Mouse (Mus musculus): ENCODE data around the gene Gm49027. TPM values are rescaled to one million over a fixed set of nuclear protein-coding genes. Genes with fewer than 3 reads are reported as not detected.
A peak's percentile ranks its signal among the peaks of the same experiment; 100 is the strongest.

Gene Gm49027
- polyA plus RNA-seq, 1 experiment from 2014 or later, result 0.34 TPM

- H3K36me3 ChIP-seq (ENCODE audit: insufficient read depth, low read length), result peaks cover 44% of the 10 kb centered on the region
- TF ChIP-seq CTCF (IDR thresholded peaks at IDR 0.05; ENCODE audit: low read depth), result no peak
- no peaks in the 10 kb centered on the region for H3K4me1 ChIP-seq (replicated peaks; ENCODE audit: insufficient read depth, low read length)
- no peak overlapping the region for H3K27ac ChIP-seq
- H3K4me3 ChIP-seq (replicated peaks; ENCODE audit: low read depth, low read length), result no peak overlapping the region
- WGBS, result 93% methylated on average over 7 of the region's 7 CpGs
- ATAC-seq (replicated peaks; ENCODE audit: low FRiP score, low read depth) (no peak), DNase-seq (ENCODE audit: low spot score) (no peak)
- no peaks in the 10 kb centered on the region for H3K27me3 ChIP-seq (ENCODE audit: insufficient read depth, low read length)
- H3K4me2 ChIP-seq (ENCODE audit: low read length), result no peak overlapping the region
- H3K9me3 ChIP-seq (replicated peaks; ENCODE audit: low read length), result no peaks in the 10 kb centered on the region
- H3K9ac ChIP-seq (ENCODE audit: low read depth, low read length), result no peak overlapping the region
These were observed 30.4 kb upstream of the Gm49027 start for GRCm38 (mm10) chr5:123555693-123556092.

- Histone ChIP-seq H3K36me3 (ENCODE audit: insufficient read depth, low read length) (peaks cover 58% of the 10 kb centered on the region), H3K4me3 (replicated peaks; ENCODE audit: low read depth, low read length) (no peak overlapping the region), H3K27ac (no peak overlapping the region), H3K27me3 (ENCODE audit: insufficient read depth, low read length) (no peaks in the 10 kb centered on the region), H3K4me2 (ENCODE audit: low read length) (no peak overlapping the region), H3K4me1 (replicated peaks; ENCODE audit: insufficient read depth, low read length) (no peaks in the 10 kb centered on the region), H3K9ac (ENCODE audit: low read depth, low read length) (no peak overlapping the region), H3K9me3 (replicated peaks; ENCODE audit: low read length) (no peaks in the 10 kb centered on the region)
- no peak for DNase-seq (ENCODE audit: low spot score)
- TF ChIP-seq CTCF (IDR thresholded peaks at IDR 0.05; ENCODE audit: low read depth), result no peak
- WGBS, result 92% methylated on average over 10 of the region's 10 CpGs
- ATAC-seq (replicated peaks; ENCODE audit: low FRiP score, low read depth), result no peak
These were observed 8.5 kb upstream of the Gm49027 start for GRCm38 (mm10) chr5:123533801-123534200.

- no peaks in the 10 kb centered on the region for H3K4me1 ChIP-seq (replicated peaks; ENCODE audit: insufficient read depth, low read length)
- H3K9me3 ChIP-seq (replicated peaks; ENCODE audit: low read length), result no peaks in the 10 kb centered on the region
- no peak overlapping the region for H3K4me2 ChIP-seq (ENCODE audit: low read length)
- peaks cover 60% of the 10 kb centered on the region for H3K36me3 ChIP-seq (ENCODE audit: insufficient read depth, low read length)
- ATAC-seq (replicated peaks; ENCODE audit: low FRiP score, low read depth) (no peak), DNase-seq (ENCODE audit: low spot score) (no peak)
- no peak for TF ChIP-seq CTCF (IDR thresholded peaks at IDR 0.05; ENCODE audit: low read depth)
- no peak overlapping the region for H3K9ac ChIP-seq (ENCODE audit: low read depth, low read length)
- no peak overlapping the region for H3K4me3 ChIP-seq (replicated peaks; ENCODE audit: low read depth, low read length)
- H3K27me3 ChIP-seq (ENCODE audit: insufficient read depth, low read length), result no peaks in the 10 kb centered on the region
- H3K27ac ChIP-seq, result no peak overlapping the region
- 91% methylated on average over 8 of the region's 8 CpGs for WGBS
These were observed 4.8 kb upstream of the Gm49027 start for GRCm38 (mm10) chr5:123530056-123530455.

GRCm38 (mm10) chr5:123528641-123529040 is 3.4 kb upstream of the Gm49027 start:
- Histone ChIP-seq H3K27ac (no peak overlapping the region), H3K4me2 (ENCODE audit: low read length) (no peak overlapping the region), H3K9ac (ENCODE audit: low read depth, low read length) (no peak overlapping the region), H3K36me3 (ENCODE audit: insufficient read depth, low read length) (peaks cover 50% of the 10 kb centered on the region), H3K9me3 (replicated peaks; ENCODE audit: low read length) (no peaks in the 10 kb centered on the region), H3K27me3 (ENCODE audit: insufficient read depth, low read length) (no peaks in the 10 kb centered on the region), H3K4me1 (replicated peaks; ENCODE audit: insufficient read depth, low read length) (0 out of 2 replicates have a peak, but pooled peaks cover 3% of the 10 kb centered on the region), H3K4me3 (replicated peaks; ENCODE audit: low read depth, low read length) (no peak overlapping the region)
- DNase-seq (ENCODE audit: low spot score), result no peak
- no peak for ATAC-seq (replicated peaks; ENCODE audit: low FRiP score, low read depth)
- TF ChIP-seq CTCF (IDR thresholded peaks at IDR 0.05; ENCODE audit: low read depth), result no peak
- 80% methylated on average over 7 of the region's 7 CpGs for WGBS

- ATAC-seq (replicated peaks; ENCODE audit: low FRiP score, low read depth) (no peak), DNase-seq (ENCODE audit: low spot score) (no peak)
- H3K36me3 ChIP-seq (ENCODE audit: insufficient read depth, low read length), result peaks cover 25% of the 10 kb centered on the region; the same call in 1 of the 2 replicates
- WGBS, result 91% methylated on average over 9 of the region's 9 CpGs
- H3K27me3 ChIP-seq (ENCODE audit: insufficient read depth, low read length), result no peaks in the 10 kb centered on the region
- H3K4me2 ChIP-seq (ENCODE audit: low read length), result no peak overlapping the region
- H3K9ac ChIP-seq (ENCODE audit: low read depth, low read length), result no peak overlapping the region
- no peaks in the 10 kb centered on the region for H3K9me3 ChIP-seq (replicated peaks; ENCODE audit: low read length)
- no peak overlapping the region for H3K27ac ChIP-seq
- TF ChIP-seq CTCF (IDR thresholded peaks at IDR 0.05; ENCODE audit: low read depth), result no peak
- H3K4me1 ChIP-seq (replicated peaks; ENCODE audit: insufficient read depth, low read length), result peaks cover 3% of the 10 kb centered on the region; the same call in 1 of the 2 replicates
- H3K4me3 ChIP-seq (replicated peaks; ENCODE audit: low read depth, low read length), result no peak overlapping the region
These were observed 718 bp upstream of the Gm49027 start for GRCm38 (mm10) chr5:123525916-123526495.

- Histone ChIP-seq H3K4me2 (ENCODE audit: low read length) (peak overlapping the region; percentile 90), H3K27ac (no peak overlapping the region), H3K4me1 (replicated peaks; ENCODE audit: insufficient read depth, low read length) (peaks cover 3% of the 10 kb centered on the region; the same call in 1 of the 2 replicates), H3K36me3 (ENCODE audit: insufficient read depth, low read length) (0 out of 2 replicates have a peak, but pooled peaks cover 13% of the 10 kb centered on the region), H3K9ac (ENCODE audit: low read depth, low read length) (0 out of 2 replicates have a peak overlapping the region, but pooled peaks have one; percentile 73), H3K4me3 (replicated peaks; ENCODE audit: low read depth, low read length) (peak overlapping the region; percentile 85), H3K27me3 (ENCODE audit: insufficient read depth, low read length) (no peaks in the 10 kb centered on the region), H3K9me3 (replicated peaks; ENCODE audit: low read length) (no peaks in the 10 kb centered on the region)
- DNase-seq (ENCODE audit: low spot score) (peak; percentile 89), ATAC-seq (replicated peaks; ENCODE audit: low FRiP score, low read depth) (peak; percentile 95)
- WGBS, result under 1% methylated on average over 23 of the region's 27 CpGs
- peak; percentile 17; the same call in 1 of the 2 replicates for TF ChIP-seq CTCF (IDR thresholded peaks at IDR 0.05; ENCODE audit: low read depth)
These were observed 916 bp downstream of the Gm49027 start for GRCm38 (mm10) chr5:123524393-123524750.
